Mouse (Mus musculus) hindbrain, embryonic 10.5 days (tissue): ENCODE results near the gene Pde6h. TPM values are rescaled to one million over a fixed set of nuclear protein-coding genes. Genes with fewer than 3 reads are reported as not detected.

Source experiments
- DNase-seq: peaks from one replicate; pipeline ENCODE4 v3.0.0-alpha.2; 2017; ENCODE audit warnings: low spot score
- H3K27ac ChIP-seq: fragments of 300-500 bp; sonication (generic); 2 replicates; pipeline ENCODE4 v1.5.1; 2016; ENCODE audit warnings: mild to moderate bottlenecking, moderate library complexity
- H3K27me3 ChIP-seq: fragments of 300-500 bp; sonication (generic); 2 replicates; pipeline ENCODE4 v1.6.1; 2016; ENCODE audit warnings: mild to moderate bottlenecking; ENCODE audit not compliant: poor library complexity, insufficient read depth, severe bottlenecking
- H3K36me3 ChIP-seq: fragments of 300-500 bp; sonication (generic); 2 replicates; pipeline ENCODE4 v1.6.1; 2016; ENCODE audit warnings: mild to moderate bottlenecking, moderate library complexity
- H3K4me1 ChIP-seq: fragments of 300-500 bp; sonication (generic); replicated peaks from 2 replicates; pipeline ENCODE4 v1.6.1; 2016; ENCODE audit warnings: mild to moderate bottlenecking
- H3K4me3 ChIP-seq: fragments of 300-500 bp; sonication (generic); 2 replicates; pipeline ENCODE4 v1.5.1; 2016; ENCODE audit warnings: mild to moderate bottlenecking, moderate library complexity
- H3K9me3 ChIP-seq: fragments of 300-500 bp; sonication (generic); 2 replicates; pipeline ENCODE4 v1.6.1; 2016; ENCODE audit warnings: mild to moderate bottlenecking, moderate library complexity
- WGBS: fragments of 180-500 bp; shearing (Covaris S2); methylation state at CpG from one replicate; pipeline ENCODE4 v1.1.7; 2016; 5-methylcytosine and 5-hydroxymethylcytosine counted together
- polyA plus RNA-seq: library from polyadenylated mRNA; unstranded; fragments of >200 nt; fragmentation: Nextera tagmentation; extraction: Ambion mirVana; gene quantifications from 2 replicates; pipeline ENCODE4 v1.2.1, GENCODE M21; 2016

The Pde6h gene
- polyA plus RNA-seq, 1 experiment from 2014 or later, result not detected

GRCm38 (mm10) chr6:136915721-136916395 lies 7.8 kb upstream of the Pde6h start:
- H3K4me1 ChIP-seq, result peaks cover 9% of the 10 kb centered on the region
- no peaks in the 10 kb centered on the region for H3K9me3 ChIP-seq
- no peak overlapping the region for H3K4me3 ChIP-seq
- DNase-seq, result no peak
- H3K27ac ChIP-seq, result no peak overlapping the region
- no peaks in the 10 kb centered on the region for H3K36me3 ChIP-seq
- peaks cover 5% of the 10 kb centered on the region; the same call in 1 of the 2 replicates for H3K27me3 ChIP-seq
- 90% methylated on average over 8 of the region's 8 CpGs for WGBS

- H3K27me3 ChIP-seq, result peaks cover 5% of the 10 kb centered on the region; the same call in 1 of the 2 replicates
- H3K36me3 ChIP-seq, result no peaks in the 10 kb centered on the region
- no peak overlapping the region for H3K4me3 ChIP-seq
- H3K9me3 ChIP-seq, result no peaks in the 10 kb centered on the region
- no peak overlapping the region for H3K27ac ChIP-seq
- no peak for DNase-seq
- peaks cover 9% of the 10 kb centered on the region for H3K4me1 ChIP-seq
- WGBS, result 7% methylated on average over 2 of the region's 2 CpGs
Observed at GRCm38 (mm10) chr6:136917885-136918284, 5.7 kb upstream of the Pde6h start.

GRCm38 (mm10) chr6:136920320-136921257 lies 3.0 kb upstream of the Pde6h start:
- 46% methylated on average over 16 of the region's 16 CpGs for WGBS
- DNase-seq, result peak; percentile 59
- H3K36me3 ChIP-seq, result no peaks in the 10 kb centered on the region
- H3K4me1 ChIP-seq, result peaks cover 3% of the 10 kb centered on the region; the same call in 1 of the 2 replicates
- no peaks in the 10 kb centered on the region for H3K27me3 ChIP-seq
- no peaks in the 10 kb centered on the region for H3K9me3 ChIP-seq
- H3K4me3 ChIP-seq, result no peak overlapping the region
- no peak overlapping the region for H3K27ac ChIP-seq

- 82% methylated on average over 7 of the region's 7 CpGs for WGBS
- Histone ChIP-seq H3K4me1 (peaks cover 3% of the 10 kb centered on the region; the same call in 1 of the 2 replicates), H3K4me3 (no peak overlapping the region), H3K27ac (no peak overlapping the region), H3K9me3 (no peaks in the 10 kb centered on the region), H3K27me3 (no peaks in the 10 kb centered on the region), H3K36me3 (no peaks in the 10 kb centered on the region)
- DNase-seq, result no peak
Observed at GRCm38 (mm10) chr6:136921601-136922000, 2.0 kb upstream of the Pde6h start.

- WGBS, result 84% methylated on average over 5 of the region's 5 CpGs
- H3K4me1 ChIP-seq, result peaks cover 3% of the 10 kb centered on the region; the same call in 1 of the 2 replicates
- H3K27ac ChIP-seq, result no peak within 1 kb of the TSS
- no peak for DNase-seq
- no peaks in the 10 kb centered on the region for H3K27me3 ChIP-seq
- H3K36me3 ChIP-seq, result no peaks in the 10 kb centered on the region
- no peaks in the 10 kb centered on the region for H3K9me3 ChIP-seq
- no peak within 1 kb of the TSS for H3K4me3 ChIP-seq
Observed at GRCm38 (mm10) chr6:136922080-136922479, 1.6 kb upstream of the Pde6h start, which contains the start of gene Erp27. Gene Erp27 (minus strand): TSS chr6:136922180.

- no peaks in the 10 kb centered on the region for H3K36me3 ChIP-seq
- 89% methylated on average over 7 of the region's 7 CpGs for WGBS
- DNase-seq, result no peak
- H3K27me3 ChIP-seq, result no peaks in the 10 kb centered on the region
- no peak overlapping the region for H3K4me3 ChIP-seq
- H3K27ac ChIP-seq, result no peak overlapping the region
- peaks cover 6% of the 10 kb centered on the region; the same call in 1 of the 2 replicates for H3K4me1 ChIP-seq
- no peaks in the 10 kb centered on the region for H3K9me3 ChIP-seq
Observed at GRCm38 (mm10) chr6:136922871-136923270, 761 bp upstream of the Pde6h start.

GRCm38 (mm10) chr6:136925049-136925448 lies 1.4 kb downstream of the Pde6h start:
- 77% methylated on average over 8 of the region's 8 CpGs for WGBS
- Histone ChIP-seq H3K9me3 (no peaks in the 10 kb centered on the region), H3K36me3 (no peaks in the 10 kb centered on the region), H3K4me3 (no peak overlapping the region), H3K4me1 (peaks cover 8% of the 10 kb centered on the region; the same call in 1 of the 2 replicates), H3K27ac (no peak overlapping the region), H3K27me3 (no peaks in the 10 kb centered on the region)
- no peak for DNase-seq

GRCm38 (mm10) chr6:136927626-136928025 lies 4.0 kb downstream of the Pde6h start:
- no peaks in the 10 kb centered on the region for H3K27me3 ChIP-seq
- no peaks in the 10 kb centered on the region for H3K36me3 ChIP-seq
- DNase-seq, result no peak
- no peaks in the 10 kb centered on the region for H3K9me3 ChIP-seq
- 83% methylated on average over 1 of the region's 1 CpGs for WGBS
- no peak overlapping the region for H3K4me3 ChIP-seq
- H3K4me1 ChIP-seq, result peaks cover 17% of the 10 kb centered on the region; the same call in 1 of the 2 replicates
- no peak overlapping the region for H3K27ac ChIP-seq

- Histone ChIP-seq H3K4me3 (no peak overlapping the region), H3K36me3 (no peaks in the 10 kb centered on the region), H3K4me1 (peaks cover 17% of the 10 kb centered on the region; the same call in 1 of the 2 replicates), H3K9me3 (no peaks in the 10 kb centered on the region), H3K27ac (peak overlapping the region; percentile 71), H3K27me3 (no peaks in the 10 kb centered on the region)
- peak; percentile 36 for DNase-seq
- 60% methylated on average over 12 of the region's 12 CpGs for WGBS
Observed at GRCm38 (mm10) chr6:136930677-136931076, 7.0 kb downstream of the Pde6h start.

GRCm38 (mm10) chr6:136931246-136931645 lies 7.6 kb downstream of the Pde6h start:
- no peak for DNase-seq
- Histone ChIP-seq H3K4me3 (no peak overlapping the region), H3K4me1 (peaks cover 17% of the 10 kb centered on the region; the same call in 1 of the 2 replicates), H3K27ac (peak overlapping the region; percentile 71), H3K27me3 (no peaks in the 10 kb centered on the region), H3K36me3 (no peaks in the 10 kb centered on the region), H3K9me3 (no peaks in the 10 kb centered on the region)
- 88% methylated on average over 13 of the region's 13 CpGs for WGBS

GRCm38 (mm10) chr6:136934068-136934467 lies 10.4 kb downstream of the Pde6h start:
- WGBS, result 91% methylated on average over 7 of the region's 7 CpGs
- no peak for DNase-seq
- H3K27me3 ChIP-seq, result no peaks in the 10 kb centered on the region
- H3K4me1 ChIP-seq, result 0 out of 2 replicates have a peak, but pooled peaks cover 8% of the 10 kb centered on the region
- no peak overlapping the region for H3K4me3 ChIP-seq
- H3K27ac ChIP-seq, result no peak overlapping the region
- no peaks in the 10 kb centered on the region for H3K36me3 ChIP-seq
- no peaks in the 10 kb centered on the region for H3K9me3 ChIP-seq

- WGBS, result 82% methylated on average over 3 of the region's 3 CpGs
- no peak for DNase-seq
- Histone ChIP-seq H3K36me3 (no peaks in the 10 kb centered on the region), H3K27ac (no peak overlapping the region), H3K4me1 (peaks cover 11% of the 10 kb centered on the region; the same call in 1 of the 2 replicates), H3K9me3 (no peaks in the 10 kb centered on the region), H3K4me3 (no peak overlapping the region), H3K27me3 (no peaks in the 10 kb centered on the region)
Observed at GRCm38 (mm10) chr6:136935233-136935632, 11.6 kb downstream of the Pde6h start.
